Mouse (Mus musculus) CH12.LX (cell line): ENCODE measurements around the gene Upp2.

Experiments used
- CTCF ChIP-seq, 2 experiments: IDR thresholded peaks in 1 of 2; conservative IDR thresholded peaks in 1 of 2; 2 replicates each; pipeline ENCODE4 v1.5.1; 2011 to 2012; ENCODE audit warnings: low read depth in 2 of 2, low read length in 2 of 2, improper control_type of control experiment in 1 of 2, inconsistent platforms in 1 of 2, mild to moderate bottlenecking in 1 of 2, moderate library complexity in 1 of 2
- KAT2A ChIP-seq: IDR thresholded peaks from 2 replicates; pipeline ENCODE4 v1.6.1; 2012; ENCODE audit warnings: low read length, improper control_type of control experiment, inconsistent platforms; ENCODE audit not compliant: insufficient replicate concordance

DNA sequence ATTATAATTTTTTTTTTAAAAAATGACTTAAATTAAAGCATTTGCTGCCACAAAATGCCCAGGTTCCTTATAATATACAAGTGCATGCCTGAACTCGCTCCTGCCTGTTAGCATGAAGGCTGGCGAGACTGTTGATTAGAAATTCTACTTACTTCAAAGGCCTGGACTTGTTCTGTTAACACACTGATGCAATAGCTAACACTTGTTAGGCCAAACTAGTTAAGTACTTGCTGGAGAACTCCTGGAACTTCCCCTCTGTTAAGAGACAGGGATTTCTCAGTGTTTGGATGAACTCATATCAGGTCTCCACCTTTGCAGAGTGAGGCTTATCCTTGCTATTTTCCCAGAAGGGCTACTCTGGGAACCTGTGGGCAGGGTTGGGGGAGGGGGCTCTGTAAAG is 105.4 kb downstream of the Upp2 start:
- TF ChIP-seq CTCF (conservative IDR thresholded peaks at IDR 0.05 in 1 of 2, IDR thresholded peaks at IDR 0.05 in 1 of 2; ENCODE audit: low read depth in 2 of 2, low read length in 2 of 2) (no peak), KAT2A (no peak)
